Mouse (Mus musculus): ENCODE results near the gene Ndufaf4. TPM values are rescaled to one million over a fixed set of nuclear protein-coding genes. Genes with fewer than 3 reads are reported as not detected.

The Ndufaf4 gene
- polyA plus RNA-seq, 1 experiment from 2014 or later = 57.4 TPM

GRCm38 (mm10) chr4:24915631-24916030 lies 17.7 kb downstream of the Ndufaf4 start:
- no peak for DNase-seq (ENCODE audit: low spot score)
- WGBS = 84% methylated on average over 2 of the region's 2 CpGs
- H3K4me1 ChIP-seq = no peaks in the 10 kb centered on the region
- no peak overlapping the region for H3K27ac ChIP-seq (replicated peaks)
- no peaks in the 10 kb centered on the region for H3K27me3 ChIP-seq (replicated peaks; ENCODE audit: low read depth, poor library complexity, severe bottlenecking)
- H3K9me3 ChIP-seq = no peaks in the 10 kb centered on the region
- no peak overlapping the region for H3K4me3 ChIP-seq
- H3K36me3 ChIP-seq (replicated peaks) = no peaks in the 10 kb centered on the region

GRCm38 (mm10) chr4:24920006-24920577 lies 22.2 kb downstream of the Ndufaf4 start:
- Histone ChIP-seq H3K9me3 (no peaks in the 10 kb centered on the region), H3K36me3 (replicated peaks) (no peaks in the 10 kb centered on the region), H3K27ac (replicated peaks) (no peak overlapping the region), H3K4me3 (no peak overlapping the region), H3K4me1 (no peaks in the 10 kb centered on the region), H3K27me3 (replicated peaks; ENCODE audit: low read depth, poor library complexity, severe bottlenecking) (no peaks in the 10 kb centered on the region)
- no peak for DNase-seq (ENCODE audit: low spot score)
- 86% methylated on average over 5 of the region's 5 CpGs for WGBS

GRCm38 (mm10) chr4:24924726-24925125 lies 26.8 kb downstream of the Ndufaf4 start:
- Histone ChIP-seq H3K9me3 (no peaks in the 10 kb centered on the region), H3K4me1 (no peaks in the 10 kb centered on the region), H3K4me3 (no peak overlapping the region), H3K36me3 (replicated peaks) (no peaks in the 10 kb centered on the region), H3K27ac (replicated peaks) (no peak overlapping the region), H3K27me3 (replicated peaks; ENCODE audit: low read depth, poor library complexity, severe bottlenecking) (no peaks in the 10 kb centered on the region)
- WGBS = 77% methylated on average over 2 of the region's 2 CpGs
- no peak for DNase-seq (ENCODE audit: low spot score)

- 89% methylated on average over 5 of the region's 5 CpGs for WGBS
- H3K4me1 ChIP-seq = no peaks in the 10 kb centered on the region
- no peaks in the 10 kb centered on the region for H3K36me3 ChIP-seq (replicated peaks)
- H3K9me3 ChIP-seq = no peaks in the 10 kb centered on the region
- H3K27ac ChIP-seq (replicated peaks) = no peak overlapping the region
- H3K27me3 ChIP-seq (replicated peaks; ENCODE audit: low read depth, poor library complexity, severe bottlenecking) = no peaks in the 10 kb centered on the region
- no peak for DNase-seq (ENCODE audit: low spot score)
- H3K4me3 ChIP-seq = no peak overlapping the region
Measured at GRCm38 (mm10) chr4:24928260-24928780, 30.4 kb downstream of the Ndufaf4 start.

- Histone ChIP-seq H3K9me3 (no peaks in the 10 kb centered on the region), H3K4me3 (no peak overlapping the region), H3K27me3 (replicated peaks; ENCODE audit: low read depth, poor library complexity, severe bottlenecking) (no peaks in the 10 kb centered on the region), H3K27ac (replicated peaks) (no peak overlapping the region), H3K36me3 (replicated peaks) (no peaks in the 10 kb centered on the region), H3K4me1 (no peaks in the 10 kb centered on the region)
- DNase-seq (ENCODE audit: low spot score) = no peak
- 88% methylated on average over 5 of the region's 5 CpGs for WGBS
Measured at GRCm38 (mm10) chr4:24928926-24929325, 31.0 kb downstream of the Ndufaf4 start.

- H3K9me3 ChIP-seq = no peaks in the 10 kb centered on the region
- no peaks in the 10 kb centered on the region for H3K36me3 ChIP-seq (replicated peaks)
- 57% methylated on average over 6 of the region's 6 CpGs for WGBS
- no peak overlapping the region for H3K4me3 ChIP-seq
- H3K27ac ChIP-seq (replicated peaks) = no peak overlapping the region
- no peaks in the 10 kb centered on the region for H3K27me3 ChIP-seq (replicated peaks; ENCODE audit: low read depth, poor library complexity, severe bottlenecking)
- DNase-seq (ENCODE audit: low spot score) = no peak
- no peaks in the 10 kb centered on the region for H3K4me1 ChIP-seq
Measured at GRCm38 (mm10) chr4:24942728-24943424, 45.0 kb downstream of the Ndufaf4 start.

Other genes with a start within 250 kb of the Ndufaf4 start
- 2.3 and 2.6 TPM in 2 replicates for gene Klhl32, start 47.0 kb upstream of the Ndufaf4 start, polyA plus RNA-seq (2016; fragmentation: Nextera tagmentation; extraction: Ambion mirVana)
- gene Gpr63, start 68.3 kb downstream of the Ndufaf4 start, polyA plus RNA-seq (2016; fragmentation: Nextera tagmentation; extraction: Ambion mirVana) = 0.95 and 1.5 TPM in 2 replicates